Mouse (Mus musculus) intestine, embryonic 16.5 days (tissue): Measurements from ENCODE around the gene Il12a. TPM values are rescaled to one million over a fixed set of nuclear protein-coding genes. Genes with fewer than 3 reads are reported as not detected.

Experiments
- ATAC-seq: fragments of 200-750 bp; cut with Nextera tagmentation; 2 replicates; pipeline ENCODE4 v1.8.0; 2017; ENCODE audit warnings: moderate TSS enrichment, moderate library complexity
- H3K27ac ChIP-seq: fragments of 300-500 bp; sonication (generic); 2 replicates; pipeline ENCODE4 v1.5.1; 2014; ENCODE audit warnings: mild to moderate bottlenecking, low read length
- H3K27me3 ChIP-seq: fragments of 300-500 bp; sonication (generic); replicated peaks from 2 replicates; pipeline ENCODE4 v1.6.1; 2014; ENCODE audit warnings: low read length, control low read depth, mixed read lengths; ENCODE audit not compliant: control insufficient read depth, insufficient read depth
- H3K36me3 ChIP-seq: fragments of 300-500 bp; sonication (generic); 2 replicates; pipeline ENCODE4 v1.6.1; 2014; ENCODE audit warnings: low read length, control low read depth; ENCODE audit not compliant: control insufficient read depth, insufficient read depth
- H3K4me1 ChIP-seq: fragments of 300-500 bp; sonication (generic); 2 replicates; pipeline ENCODE4 v1.6.1; 2014; ENCODE audit warnings: low read length, control low read depth, mixed read lengths; ENCODE audit not compliant: control insufficient read depth, insufficient read depth
- H3K4me2 ChIP-seq: fragments of 300-500 bp; sonication (generic); 2 replicates; pipeline ENCODE4 v1.6.1; 2014; ENCODE audit warnings: low read depth, low read length, control low read depth
- H3K4me3 ChIP-seq: fragments of 300-500 bp; sonication (generic); 2 replicates; pipeline ENCODE4 v1.5.1; 2014; ENCODE audit warnings: mild to moderate bottlenecking, low read length
- H3K9ac ChIP-seq: fragments of 300-500 bp; sonication (generic); 2 replicates; pipeline ENCODE4 v1.6.1; 2014; ENCODE audit warnings: low read depth, low read length
- H3K9me3 ChIP-seq: fragments of 300-500 bp; sonication (generic); 2 replicates; pipeline ENCODE4 v1.6.1; 2016; ENCODE audit warnings: low read length, control low read depth; ENCODE audit not compliant: control insufficient read depth
- WGBS: fragments of 180-500 bp; shearing (Covaris S2); extraction: QIAGEN DNeasy Blood & Tissue Kit; methylation state at CpG from one replicate; pipeline ENCODE4 v1.1.7; 2014; 5-methylcytosine and 5-hydroxymethylcytosine counted together
- polyA plus RNA-seq: library from polyadenylated mRNA; unstranded; fragments of >200 nt; fragmentation: Nextera tagmentation; extraction: Ambion mirVana; gene quantifications from 2 replicates; pipeline ENCODE4 v1.2.1, GENCODE M21; 2015

The Il12a gene
- polyA plus RNA-seq, 1 experiment from 2014 or later = not detected

DNA sequence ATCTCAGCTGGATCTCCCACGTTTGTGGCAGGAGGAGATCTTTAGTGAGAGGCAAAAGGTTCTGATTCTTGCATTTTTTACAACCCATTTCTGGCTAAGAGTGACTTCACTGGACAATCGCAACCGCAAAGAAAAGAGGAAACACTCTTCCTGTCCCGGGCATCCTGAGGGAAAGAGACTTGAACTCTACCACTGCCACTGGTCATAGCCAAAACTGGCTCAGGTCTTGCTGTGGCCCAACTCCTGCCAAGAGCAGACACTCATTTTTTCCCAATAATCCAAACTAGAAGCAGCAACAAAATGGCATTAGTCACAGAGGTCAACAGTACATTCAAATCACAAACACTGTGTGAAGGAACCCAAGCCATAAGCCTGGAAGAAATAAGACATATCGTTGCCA lies 28.1 kb upstream of the Il12a start:
- Histone ChIP-seq H3K4me1 (no peaks in the 10 kb centered on the region), H3K27ac (no peak overlapping the region), H3K9ac (no peak overlapping the region), H3K36me3 (no peaks in the 10 kb centered on the region), H3K9me3 (no peaks in the 10 kb centered on the region), H3K27me3 (no peaks in the 10 kb centered on the region), H3K4me3 (no peak overlapping the region), H3K4me2 (no peak overlapping the region)
- no peak for ATAC-seq
- WGBS = 75% methylated on average over 5 of the region's 5 CpGs

DNA sequence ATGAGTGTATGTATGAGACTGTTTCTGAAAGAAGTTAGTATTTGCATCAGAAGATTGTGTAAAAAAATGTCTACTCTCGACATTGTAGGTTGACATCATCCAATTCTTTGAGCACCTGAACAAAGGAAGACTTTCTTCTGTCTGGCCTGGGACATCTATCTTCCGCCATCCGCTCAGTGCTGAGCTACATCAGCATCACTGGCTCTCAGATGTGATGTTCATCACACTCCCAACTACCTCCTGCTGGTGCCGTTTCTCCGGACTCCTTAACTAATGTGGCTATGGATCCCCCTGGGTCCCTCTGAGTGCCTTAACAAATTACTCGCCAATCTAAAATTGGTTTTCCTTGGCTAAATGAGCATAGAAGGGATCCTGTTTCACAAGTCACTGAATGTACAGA lies 26.1 kb upstream of the Il12a start:
- no peak for ATAC-seq

DNA sequence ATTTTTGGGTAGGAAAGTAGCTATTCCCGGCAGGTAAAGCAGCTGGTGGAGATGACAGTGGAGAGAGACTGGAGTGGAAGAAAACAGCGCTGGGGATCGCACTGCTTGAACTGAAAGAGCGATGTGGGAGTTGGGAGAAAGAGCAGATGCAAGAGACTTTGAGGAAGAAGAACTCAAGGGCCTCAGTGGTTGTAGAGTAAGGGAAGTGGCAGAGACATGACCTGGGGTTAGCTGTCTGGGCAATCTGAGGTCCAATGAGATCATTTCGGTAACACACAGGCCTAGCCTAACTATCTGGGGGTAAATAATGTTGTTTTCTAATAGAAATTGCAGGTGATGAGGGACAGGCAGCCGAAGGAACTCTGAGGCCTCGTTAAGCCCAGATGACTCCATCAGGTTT lies 24.1 kb upstream of the Il12a start:
- no peak overlapping the region for H3K27ac ChIP-seq
- H3K27me3 ChIP-seq = no peaks in the 10 kb centered on the region
- no peak for ATAC-seq
- H3K9me3 ChIP-seq = no peaks in the 10 kb centered on the region
- H3K4me1 ChIP-seq = no peaks in the 10 kb centered on the region
- H3K9ac ChIP-seq = no peak overlapping the region
- H3K4me2 ChIP-seq = no peak overlapping the region
- H3K4me3 ChIP-seq = no peak overlapping the region
- 91% methylated on average over 7 of the region's 7 CpGs for WGBS
- H3K36me3 ChIP-seq = no peaks in the 10 kb centered on the region

More for the DNA sequence above, 26.1 kb upstream of the Il12a start:
- 86% methylated on average over 6 of the region's 6 CpGs for WGBS
- Histone ChIP-seq H3K36me3 (no peaks in the 10 kb centered on the region), H3K4me2 (no peak overlapping the region), H3K4me1 (no peaks in the 10 kb centered on the region), H3K9me3 (no peaks in the 10 kb centered on the region), H3K27ac (no peak overlapping the region), H3K4me3 (no peak overlapping the region), H3K9ac (no peak overlapping the region), H3K27me3 (no peaks in the 10 kb centered on the region)

DNA sequence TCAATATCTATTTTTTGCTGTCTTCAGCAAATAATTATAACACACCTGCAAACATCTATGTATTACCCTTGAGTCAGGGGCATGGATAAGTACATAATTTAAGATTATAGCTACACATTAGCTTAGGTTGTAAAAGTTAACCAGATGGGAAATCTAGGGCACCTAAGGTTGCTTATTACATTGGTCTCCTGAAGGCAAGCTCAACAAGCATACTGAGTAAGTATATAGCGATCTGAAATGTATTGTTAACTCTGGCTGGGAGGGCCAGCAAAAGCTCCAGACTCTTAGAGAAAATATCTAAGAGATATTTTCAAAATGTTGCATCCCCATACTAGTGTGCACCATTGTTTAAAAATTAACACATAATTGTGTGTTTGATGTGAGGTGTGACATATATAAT lies 22.6 kb upstream of the Il12a start:
- 77% methylated on average over 1 of the region's 1 CpGs for WGBS
- H3K4me3 ChIP-seq = no peak overlapping the region
- no peaks in the 10 kb centered on the region for H3K9me3 ChIP-seq
- no peaks in the 10 kb centered on the region for H3K27me3 ChIP-seq
- H3K4me1 ChIP-seq = no peaks in the 10 kb centered on the region
- no peak overlapping the region for H3K9ac ChIP-seq
- ATAC-seq = no peak
- no peak overlapping the region for H3K4me2 ChIP-seq
- no peak overlapping the region for H3K27ac ChIP-seq
- H3K36me3 ChIP-seq = no peaks in the 10 kb centered on the region

DNA sequence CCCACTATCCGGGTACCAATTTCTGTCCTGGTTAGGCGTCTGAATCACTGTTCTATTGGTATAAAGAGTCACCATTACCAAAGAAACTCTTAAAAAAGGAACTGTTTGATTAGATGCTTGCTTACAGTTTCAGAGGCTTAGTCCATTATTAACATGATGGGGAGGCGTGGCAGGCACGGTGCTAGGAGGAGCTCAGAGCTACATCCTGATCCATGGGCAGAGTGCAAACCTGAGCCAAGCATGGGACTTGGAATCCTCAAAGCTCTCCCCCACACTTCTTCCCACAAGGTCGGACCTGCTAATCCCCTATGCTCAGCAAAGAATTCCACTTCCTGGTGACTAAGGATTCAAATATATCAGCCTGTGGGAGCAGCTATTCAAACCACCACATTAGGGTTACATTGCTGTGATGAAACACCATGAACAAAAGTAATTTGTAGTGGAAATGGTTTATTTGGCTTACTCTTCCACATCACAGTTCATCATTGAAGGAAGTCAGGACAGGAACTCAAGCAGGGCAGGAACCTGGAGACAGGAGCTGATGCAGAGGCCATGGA lies 20.9 kb upstream of the Il12a start:
- Histone ChIP-seq H3K4me1 (no peaks in the 10 kb centered on the region), H3K27ac (no peak overlapping the region), H3K4me3 (no peak overlapping the region), H3K36me3 (no peaks in the 10 kb centered on the region), H3K9me3 (no peaks in the 10 kb centered on the region), H3K27me3 (no peaks in the 10 kb centered on the region), H3K9ac (no peak overlapping the region), H3K4me2 (no peak overlapping the region)
- no peak for ATAC-seq
- 73% methylated on average over 5 of the region's 5 CpGs for WGBS

DNA sequence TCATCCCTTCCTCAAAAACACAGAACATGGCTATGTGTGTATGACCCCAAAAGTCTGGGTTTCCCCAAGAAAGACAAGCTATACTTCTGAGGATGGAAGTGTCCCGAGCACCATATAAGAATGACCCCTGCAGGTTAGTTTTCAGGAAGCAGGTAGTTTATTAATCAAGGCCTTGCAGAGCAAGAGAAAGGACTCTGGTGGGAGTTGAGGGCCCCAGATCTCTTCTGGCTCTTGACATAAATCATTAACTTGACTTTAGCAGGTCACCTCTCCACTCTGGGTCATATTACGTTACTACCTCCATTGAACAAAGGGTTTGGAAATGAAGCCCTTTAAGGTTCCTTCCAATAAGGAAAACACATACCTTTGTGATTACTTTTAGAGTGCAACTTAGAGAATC lies 15.7 kb upstream of the Il12a start:
- no peak overlapping the region for H3K27ac ChIP-seq
- no peak for ATAC-seq
- no peak overlapping the region for H3K4me2 ChIP-seq
- H3K4me1 ChIP-seq = peaks cover 3% of the 10 kb centered on the region; the same call in 1 of the 2 replicates
- no peaks in the 10 kb centered on the region for H3K27me3 ChIP-seq
- 69% methylated on average over 2 of the region's 2 CpGs for WGBS
- no peak overlapping the region for H3K9ac ChIP-seq
- no peaks in the 10 kb centered on the region for H3K36me3 ChIP-seq
- H3K9me3 ChIP-seq = no peaks in the 10 kb centered on the region
- no peak overlapping the region for H3K4me3 ChIP-seq

DNA sequence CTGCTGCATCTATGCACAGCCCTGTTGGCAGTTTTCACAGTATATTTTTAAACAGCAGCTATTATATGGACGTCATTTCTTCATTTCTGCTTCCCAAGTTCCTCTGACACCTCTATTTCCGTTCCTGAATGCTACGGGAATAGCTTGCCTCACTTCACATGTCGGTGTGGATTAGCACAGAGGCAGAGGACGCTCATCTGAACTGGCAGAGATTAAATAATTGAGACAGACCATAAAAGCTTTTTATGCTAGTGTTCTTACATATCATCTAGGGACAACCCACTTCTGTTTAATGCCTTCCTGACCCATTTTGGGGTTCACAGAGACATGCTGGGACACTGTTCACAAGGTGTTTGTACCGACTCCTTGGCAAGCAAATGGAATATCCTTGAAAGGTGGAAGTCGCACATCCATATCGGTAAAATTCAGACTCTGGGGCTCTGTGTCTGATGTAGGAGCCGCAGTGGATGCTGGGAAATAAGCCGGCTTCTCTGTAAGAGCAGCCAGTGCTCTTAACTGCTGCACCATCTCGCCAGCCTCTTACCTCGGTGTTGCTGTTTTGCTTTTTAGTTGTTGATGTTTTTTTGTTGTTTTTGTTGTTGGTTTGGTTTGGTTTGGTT lies 15.1 kb upstream of the Il12a start:
- Histone ChIP-seq H3K4me1 (peaks cover 3% of the 10 kb centered on the region; the same call in 1 of the 2 replicates), H3K36me3 (no peaks in the 10 kb centered on the region), H3K27ac (no peak overlapping the region), H3K4me3 (no peak overlapping the region), H3K27me3 (no peaks in the 10 kb centered on the region), H3K9ac (no peak overlapping the region), H3K4me2 (no peak overlapping the region), H3K9me3 (no peaks in the 10 kb centered on the region)
- ATAC-seq = no peak
- WGBS = 90% methylated on average over 12 of the region's 12 CpGs

DNA sequence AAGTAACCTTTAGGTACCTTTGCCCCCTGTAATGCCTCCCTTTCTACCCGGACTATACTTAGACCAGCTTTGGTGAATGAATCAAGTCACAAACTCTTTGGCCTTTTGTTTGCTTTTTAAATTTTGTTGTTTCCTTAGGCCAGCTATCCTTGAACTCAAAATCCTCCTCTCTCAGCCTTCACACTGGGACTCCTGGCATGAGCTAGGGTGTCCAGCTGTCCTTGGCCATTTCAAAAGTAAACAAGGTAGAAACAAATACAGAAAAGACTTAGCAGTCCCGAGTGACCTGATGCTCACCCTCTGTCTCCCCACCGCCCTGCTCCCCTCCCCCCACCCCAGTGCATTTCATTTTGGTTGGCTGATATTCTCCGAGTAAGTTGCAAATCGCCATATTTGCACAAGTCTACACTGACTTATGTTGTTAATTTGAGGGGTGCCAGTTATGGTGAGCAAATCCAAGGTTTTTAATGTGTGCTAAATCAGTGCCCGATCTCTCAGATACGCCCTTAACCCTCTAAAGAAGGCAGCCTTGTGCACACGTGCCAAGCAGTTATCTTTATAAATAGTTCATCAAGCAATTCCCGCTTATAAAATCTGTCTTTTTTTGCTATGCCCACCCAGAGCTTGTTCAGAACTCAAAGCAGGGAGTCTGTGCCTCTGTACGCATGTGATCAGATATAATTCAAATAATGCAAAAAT lies 14.3 kb upstream of the Il12a start:
- H3K4me1 ChIP-seq = peaks cover 3% of the 10 kb centered on the region; the same call in 1 of the 2 replicates
- no peaks in the 10 kb centered on the region for H3K9me3 ChIP-seq
- H3K36me3 ChIP-seq = no peaks in the 10 kb centered on the region
- H3K4me3 ChIP-seq = no peak overlapping the region
- ATAC-seq = no peak
- no peak overlapping the region for H3K9ac ChIP-seq
- no peak overlapping the region for H3K4me2 ChIP-seq
- no peak overlapping the region for H3K27ac ChIP-seq
- 60% methylated on average over 10 of the region's 10 CpGs for WGBS
- H3K27me3 ChIP-seq = no peaks in the 10 kb centered on the region

DNA sequence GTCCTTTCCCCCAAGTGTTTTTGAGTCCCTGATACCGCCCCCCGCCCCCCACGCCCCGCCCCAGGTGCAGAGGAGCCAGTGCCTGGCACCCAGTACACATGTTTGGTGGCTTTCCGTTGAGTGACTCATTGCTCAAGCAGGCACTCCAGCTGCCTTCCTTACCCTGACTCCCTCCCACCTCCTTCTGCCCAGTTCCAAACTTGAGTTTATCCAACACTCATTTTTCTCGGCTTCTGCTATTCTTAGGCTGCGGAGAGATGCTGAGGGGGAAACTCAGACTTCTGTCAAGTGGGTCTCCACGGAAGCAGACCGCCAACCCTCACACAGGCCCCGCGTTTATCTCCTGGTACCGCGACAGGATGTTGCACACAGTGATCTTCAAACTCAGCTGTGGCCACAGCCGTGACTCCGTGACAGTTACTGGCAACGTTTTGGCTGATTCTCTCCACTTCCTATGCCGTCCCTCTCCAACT lies 13.6 kb upstream of the Il12a start:
- Histone ChIP-seq H3K9me3 (no peaks in the 10 kb centered on the region), H3K27me3 (no peaks in the 10 kb centered on the region), H3K9ac (0 out of 2 replicates have a peak overlapping the region, but pooled peaks have one; percentile 19), H3K4me1 (peaks cover 3% of the 10 kb centered on the region; the same call in 1 of the 2 replicates), H3K36me3 (no peaks in the 10 kb centered on the region), H3K27ac (no peak overlapping the region), H3K4me3 (peak overlapping the region; percentile 22; the same call in 1 of the 2 replicates), H3K4me2 (peak overlapping the region; percentile 57)
- peak; percentile 76 for ATAC-seq
- 35% methylated on average over 17 of the region's 17 CpGs for WGBS
